Mouse (Mus musculus) ES-Bruce4 (cell line): ENCODE data around the gene Bbs10. TPM values are rescaled to one million over a fixed set of nuclear protein-coding genes. Genes with fewer than 3 reads are reported as not detected.

Experiments used
- H3K27ac ChIP-seq: 2 replicates; pipeline ENCODE4 v1.5.1; 2012; ENCODE audit warnings: low read length, inconsistent platforms; ENCODE audit not compliant: insufficient read depth
- H3K27me3 ChIP-seq: 2 replicates; pipeline ENCODE4 v1.6.1; 2012; ENCODE audit warnings: mild to moderate bottlenecking, low read length, inconsistent platforms; ENCODE audit not compliant: control insufficient read depth, poor library complexity, insufficient read depth, severe bottlenecking
- H3K36me3 ChIP-seq: 2 replicates; pipeline ENCODE4 v1.6.1; 2012; ENCODE audit warnings: inconsistent platforms, mild to moderate bottlenecking, low read length, moderate library complexity; ENCODE audit not compliant: control insufficient read depth, poor library complexity, insufficient read depth, severe bottlenecking
- H3K4me1 ChIP-seq: one replicate; pipeline ENCODE4 v1.8.1; 2011; ENCODE audit warnings: low read length; ENCODE audit not compliant: control insufficient read depth, insufficient read depth
- H3K4me3 ChIP-seq: 2 replicates; pipeline ENCODE4 v1.5.1; 2011; ENCODE audit warnings: low read depth, mild to moderate bottlenecking, low read length
- H3K9ac ChIP-seq: 2 replicates; pipeline ENCODE4 v1.6.1; 2012; ENCODE audit warnings: low read depth, mild to moderate bottlenecking, inconsistent platforms; ENCODE audit not compliant: poor library complexity, severe bottlenecking
- H3K9me3 ChIP-seq: replicated peaks from 2 replicates; pipeline ENCODE4 v1.6.1; 2012; ENCODE audit warnings: mild to moderate bottlenecking, low read length, inconsistent platforms; ENCODE audit not compliant: control insufficient read depth, poor library complexity, insufficient read depth, severe bottlenecking
- CTCF ChIP-seq: IDR thresholded peaks from one replicate; pipeline ENCODE4 v1.8.1; 2011; ENCODE audit warnings: low read depth, low read length
- EP300 ChIP-seq: IDR thresholded peaks from 2 replicates; pipeline ENCODE4 v1.6.1; 2011; ENCODE audit warnings: low read depth, low read length; ENCODE audit not compliant: insufficient read depth
- POLR2A ChIP-seq: IDR thresholded peaks from one replicate; pipeline ENCODE4 v1.8.1; 2011; ENCODE audit warnings: low read length; ENCODE audit not compliant: insufficient read depth
- polyA plus RNA-seq: library from polyadenylated mRNA; stranded (reverse); fragments of >200 nt; gene quantifications from 2 replicates; pipeline ENCODE4 v1.2.4, GENCODE M21; 2011; ENCODE audit warnings: low read depth; ENCODE audit not compliant: missing spikeins, insufficient read depth, insufficient read length

Gene Bbs10
- polyA plus RNA-seq, 1 experiment, result 4.4 TPM

GRCm38 (mm10) chr10:111258256-111258655 is 40.2 kb upstream of the Bbs10 start:
- Histone ChIP-seq H3K9me3 (no peaks in the 10 kb centered on the region), H3K4me3 (no peak overlapping the region), H3K27ac (no peak overlapping the region), H3K4me1 (no peaks in the 10 kb centered on the region), H3K9ac (no peak overlapping the region), H3K36me3 (no peaks in the 10 kb centered on the region), H3K27me3 (no peaks in the 10 kb centered on the region)
- no peak for TF ChIP-seq EP300
- no peak for TF ChIP-seq CTCF
- TF ChIP-seq POLR2A, result no peak

DNA sequence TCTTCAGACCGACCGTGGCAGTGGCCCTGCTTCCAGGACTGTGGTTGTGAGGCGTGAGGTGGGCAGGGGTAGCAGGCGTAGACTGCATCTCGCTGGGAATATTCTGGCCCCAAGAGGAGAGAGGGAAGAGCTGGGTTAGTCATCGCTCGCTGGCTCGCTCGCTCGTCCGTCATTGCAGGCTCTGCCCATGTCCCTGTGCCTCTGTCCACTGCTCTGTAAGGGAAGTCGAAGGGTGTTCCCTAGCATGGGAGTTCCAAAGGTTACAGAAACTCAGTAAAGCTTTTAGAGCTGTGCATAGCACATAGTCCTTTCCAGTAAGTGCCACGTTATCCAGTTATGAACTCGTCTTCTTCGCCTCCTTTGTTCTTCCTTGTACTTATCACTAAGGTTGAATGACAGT is 26.8 kb upstream of the Bbs10 start:
- Histone ChIP-seq H3K27me3 (no peaks in the 10 kb centered on the region), H3K9me3 (no peaks in the 10 kb centered on the region), H3K4me3 (no peak overlapping the region), H3K27ac (no peak overlapping the region), H3K36me3 (no peaks in the 10 kb centered on the region), H3K4me1 (no peaks in the 10 kb centered on the region), H3K9ac (no peak overlapping the region)
- TF ChIP-seq POLR2A, result no peak
- TF ChIP-seq EP300, result no peak
- no peak for TF ChIP-seq CTCF

GRCm38 (mm10) chr10:111272905-111273304 is 25.6 kb upstream of the Bbs10 start:
- no peaks in the 10 kb centered on the region for H3K9me3 ChIP-seq
- H3K27me3 ChIP-seq, result no peaks in the 10 kb centered on the region
- no peak overlapping the region for H3K27ac ChIP-seq
- H3K9ac ChIP-seq, result no peak overlapping the region
- H3K36me3 ChIP-seq, result no peaks in the 10 kb centered on the region
- TF ChIP-seq EP300 (no peak), CTCF (no peak), POLR2A (no peak)
- H3K4me1 ChIP-seq, result no peaks in the 10 kb centered on the region
- H3K4me3 ChIP-seq, result no peak overlapping the region

DNA sequence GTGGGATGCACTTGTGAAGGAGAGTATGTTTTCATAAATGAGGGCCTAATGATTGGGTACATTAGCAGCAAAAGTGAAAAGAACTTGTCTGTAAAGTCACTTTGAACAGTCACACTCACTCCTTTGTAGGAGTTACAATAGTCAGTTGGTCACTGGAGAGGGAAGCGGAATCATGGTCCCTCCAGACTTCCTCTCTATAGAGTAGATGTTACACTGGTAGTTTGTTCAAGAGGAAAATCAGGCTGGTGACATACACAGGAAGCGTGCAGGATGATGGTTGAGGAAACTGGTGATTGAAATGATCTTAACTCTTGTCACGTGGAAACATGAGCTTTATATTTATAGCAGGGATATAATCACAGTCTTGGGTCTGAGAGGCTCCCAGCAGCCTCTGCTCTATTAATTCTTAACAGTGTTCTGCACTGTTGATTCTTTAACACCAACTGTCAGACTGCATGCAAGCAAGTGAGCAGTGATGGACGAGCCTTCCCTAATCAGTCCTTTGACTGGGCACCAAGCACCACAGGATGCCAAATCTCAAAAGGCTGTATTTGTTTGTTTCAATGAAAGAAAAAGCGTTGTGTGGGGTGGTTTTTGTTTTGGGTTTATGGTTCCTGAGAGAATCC is 24.9 kb upstream of the Bbs10 start:
- H3K27ac ChIP-seq, result no peak overlapping the region

DNA sequence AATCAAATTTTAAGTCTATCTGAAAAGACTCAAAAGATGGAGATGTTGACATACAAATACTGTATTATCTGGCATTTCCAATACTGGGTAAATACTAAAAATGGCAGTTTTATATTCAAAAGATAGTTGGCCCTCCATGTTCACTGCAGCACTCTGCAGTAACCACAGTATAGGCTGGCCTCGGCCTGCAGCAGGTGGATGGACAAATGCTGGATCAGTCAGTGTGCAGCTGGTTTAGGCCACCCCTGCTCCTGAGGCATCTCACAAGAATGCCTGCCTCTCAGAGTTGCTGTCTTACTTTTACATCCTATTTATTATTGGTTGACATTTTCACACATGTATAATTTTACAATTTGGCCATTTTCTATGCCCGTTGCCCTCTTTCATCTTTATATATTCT is 22.7 kb upstream of the Bbs10 start:
- TF ChIP-seq CTCF (no peak), POLR2A (no peak), EP300 (no peak)
- H3K9me3 ChIP-seq, result no peaks in the 10 kb centered on the region
- no peak overlapping the region for H3K4me3 ChIP-seq
- H3K27ac ChIP-seq, result no peak overlapping the region
- no peaks in the 10 kb centered on the region for H3K4me1 ChIP-seq
- H3K36me3 ChIP-seq, result no peaks in the 10 kb centered on the region
- H3K27me3 ChIP-seq, result no peaks in the 10 kb centered on the region
- H3K9ac ChIP-seq, result no peak overlapping the region

More for the DNA sequence above, 24.9 kb upstream of the Bbs10 start:
- TF ChIP-seq CTCF, result no peak
- TF ChIP-seq EP300, result no peak
- TF ChIP-seq POLR2A, result no peak
- no peaks in the 10 kb centered on the region for H3K27me3 ChIP-seq
- no peak overlapping the region for H3K9ac ChIP-seq
- no peaks in the 10 kb centered on the region for H3K9me3 ChIP-seq
- no peaks in the 10 kb centered on the region for H3K36me3 ChIP-seq
- no peaks in the 10 kb centered on the region for H3K4me1 ChIP-seq
- H3K4me3 ChIP-seq, result no peak overlapping the region

DNA sequence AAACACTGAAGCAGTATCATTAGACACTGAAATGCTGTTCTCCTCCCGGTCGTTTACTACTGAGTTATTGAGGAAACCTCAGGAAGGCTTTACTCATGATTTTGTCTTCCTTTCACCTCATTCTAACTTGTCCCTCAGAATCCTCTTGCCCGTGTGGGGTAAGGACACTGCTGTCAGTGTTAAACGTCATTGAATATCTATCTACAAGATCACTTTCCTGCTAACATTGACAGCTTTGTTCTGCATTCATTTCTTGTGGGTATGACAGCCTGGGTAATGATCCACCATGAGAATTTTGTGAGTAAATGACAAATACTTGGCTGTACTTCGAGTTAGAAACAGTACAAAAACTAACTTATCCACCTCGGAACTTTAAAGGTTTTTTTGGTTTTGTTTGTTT is 848 bp upstream of the Bbs10 start:
- Histone ChIP-seq H3K27ac (no peak overlapping the region), H3K4me1 (peaks cover 1% of the 10 kb centered on the region), H3K9ac (peak overlapping the region; percentile 71), H3K4me3 (no peak overlapping the region; the same call in 1 of the 2 replicates), H3K36me3 (0 out of 2 replicates have a peak, but pooled peaks cover 4% of the 10 kb centered on the region), H3K27me3 (no peaks in the 10 kb centered on the region), H3K9me3 (no peaks in the 10 kb centered on the region)
- TF ChIP-seq POLR2A (no peak), CTCF (no peak), EP300 (no peak)
